Mouse (Mus musculus) CH12.LX (cell line): Measurements from ENCODE around the gene Gamt. TPM values are rescaled to one million over a fixed set of nuclear protein-coding genes. Genes with fewer than 3 reads are reported as not detected.

ENCODE experiments used
- DNase-seq: peaks from one replicate; pipeline ENCODE4 v3.0.0-alpha.2; 2013; ENCODE audit errors: extremely low read depth
- H3K27ac ChIP-seq: 2 replicates; pipeline ENCODE4 v1.5.1; 2012; ENCODE audit warnings: low read depth, mild to moderate bottlenecking, control low read depth, moderate library complexity; ENCODE audit not compliant: insufficient read depth
- H3K27me3 ChIP-seq: replicated peaks from 2 replicates; pipeline ENCODE3; 2012; ENCODE audit warnings: inconsistent platforms
- H3K36me3 ChIP-seq, 2 experiments: replicated peaks in 1 of 2; 2 replicates each; pipeline versions ENCODE3 to v1.6.1; 2012; ENCODE audit warnings: inconsistent platforms in 1 of 2, low read length in 1 of 2, mild to moderate bottlenecking in 1 of 2, mixed read lengths in 1 of 2, moderate library complexity in 1 of 2; ENCODE audit not compliant: control insufficient read depth in 1 of 2, insufficient read depth in 1 of 2
- H3K4me1 ChIP-seq, 2 experiments: 2 replicates each; pipeline ENCODE4 v1.6.1; 2012; ENCODE audit warnings: inconsistent platforms in 1 of 2, moderate library complexity in 1 of 2; ENCODE audit not compliant: insufficient read depth in 2 of 2, control insufficient read depth in 1 of 2
- H3K4me2 ChIP-seq: 2 replicates; pipeline ENCODE4 v1.6.1; 2012; ENCODE audit warnings: low read depth, mild to moderate bottlenecking, control low read depth; ENCODE audit not compliant: poor library complexity, insufficient read depth, severe bottlenecking
- H3K4me3 ChIP-seq, 3 experiments: fragments of 150-350 bp in 1 of 3; sonication (generic) in 1 of 3; replicated peaks in 1 of 3; 2 replicates each; pipeline versions ENCODE3 to v1.5.1; 2011 to 2012; ENCODE audit warnings: low read depth in 2 of 3, low read length in 2 of 3, mild to moderate bottlenecking in 2 of 3, moderate library complexity in 2 of 3, control low read depth in 1 of 3, improper control_type of control experiment in 1 of 3, inconsistent platforms in 1 of 3, mixed read lengths in 1 of 3; ENCODE audit not compliant: poor library complexity in 1 of 3
- H3K79me2 ChIP-seq: replicated peaks from 2 replicates; pipeline ENCODE4 v1.6.1; 2012; ENCODE audit warnings: mild to moderate bottlenecking, moderate library complexity; ENCODE audit not compliant: control insufficient read depth, poor library complexity, insufficient read depth, severe bottlenecking; ENCODE audit errors: extremely low read depth
- H3K9ac ChIP-seq: 2 replicates; pipeline ENCODE4 v1.6.1; 2012; ENCODE audit warnings: low read depth, mild to moderate bottlenecking, control low read depth, moderate library complexity; ENCODE audit not compliant: insufficient read depth
- H3K9me3 ChIP-seq: replicated peaks from 2 replicates; pipeline ENCODE3; 2012; ENCODE audit warnings: low read length, inconsistent platforms, mixed read lengths
- BHLHE40 ChIP-seq: IDR thresholded peaks from 2 replicates; pipeline ENCODE4 v1.6.1; 2011; ENCODE audit warnings: mild to moderate bottlenecking, low read depth, low read length, improper control_type of control experiment
- CHD1 ChIP-seq: IDR thresholded peaks from 2 replicates; pipeline ENCODE4 v1.6.1; 2012; ENCODE audit warnings: low read depth, low read length, improper control_type of control experiment, inconsistent platforms
- CHD2 ChIP-seq: IDR thresholded peaks from 2 replicates; pipeline ENCODE4 v1.6.1; 2011; ENCODE audit warnings: low read length, improper control_type of control experiment
- EP300 ChIP-seq: IDR thresholded peaks from 2 replicates; pipeline ENCODE4 v1.6.1; 2011; ENCODE audit warnings: low read length, improper control_type of control experiment
- ETS1 ChIP-seq: conservative IDR thresholded peaks from 2 replicates; pipeline ENCODE4 v1.6.1; 2012; ENCODE audit warnings: low read depth, mild to moderate bottlenecking, inconsistent platforms, low read length, improper control_type of control experiment, moderate library complexity
- GABPA ChIP-seq: IDR thresholded peaks from 2 replicates; pipeline ENCODE4 v1.6.1; 2012; ENCODE audit warnings: low read depth, low read length, improper control_type of control experiment, inconsistent platforms; ENCODE audit not compliant: insufficient replicate concordance
- IRF4 ChIP-seq: IDR thresholded peaks from 2 replicates; pipeline ENCODE4 v1.6.1; 2014; ENCODE audit warnings: low read depth, mild to moderate bottlenecking, inconsistent platforms, low read length, improper control_type of control experiment
- JUN ChIP-seq: IDR thresholded peaks from 2 replicates; pipeline ENCODE4 v1.6.1; 2011; ENCODE audit warnings: low read depth, mild to moderate bottlenecking, low read length, improper control_type of control experiment, moderate library complexity; ENCODE audit not compliant: insufficient read depth
- JUND ChIP-seq: conservative IDR thresholded peaks from 2 replicates; pipeline ENCODE4 v1.6.1; 2011; ENCODE audit warnings: low read depth, low read length, improper control_type of control experiment
- MAX ChIP-seq: IDR thresholded peaks from 2 replicates; pipeline ENCODE4 v1.6.1; 2011; ENCODE audit warnings: low read length, improper control_type of control experiment
- MEF2A ChIP-seq: IDR thresholded peaks from 2 replicates; pipeline ENCODE4 v1.6.1; 2014; ENCODE audit warnings: low read depth, mild to moderate bottlenecking, inconsistent platforms, low read length, improper control_type of control experiment, borderline replicate concordance
- MXI1 ChIP-seq: IDR thresholded peaks from 2 replicates; pipeline ENCODE4 v1.6.1; 2011; ENCODE audit warnings: mild to moderate bottlenecking, low read depth, low read length, improper control_type of control experiment
- MYC ChIP-seq: IDR thresholded peaks from 2 replicates; pipeline ENCODE4 v1.6.1; 2011; ENCODE audit warnings: low read depth, mild to moderate bottlenecking, improper control_type of control experiment, low read length
- NRF1 ChIP-seq: IDR thresholded peaks from 2 replicates; pipeline ENCODE4 v1.6.1; 2014; ENCODE audit warnings: low read depth, mild to moderate bottlenecking, inconsistent platforms, low read length, improper control_type of control experiment, moderate library complexity
- RAD21 ChIP-seq: IDR thresholded peaks from 2 replicates; pipeline ENCODE4 v1.6.1; 2011; ENCODE audit warnings: low read depth, mild to moderate bottlenecking, low read length, improper control_type of control experiment, moderate library complexity
- RCOR1 ChIP-seq: conservative IDR thresholded peaks from 2 replicates; pipeline ENCODE4 v1.6.1; 2012; ENCODE audit warnings: low read depth, mild to moderate bottlenecking, inconsistent platforms, low read length, improper control_type of control experiment
- SMC3 ChIP-seq: IDR thresholded peaks from 2 replicates; pipeline ENCODE4 v1.6.1; 2011; ENCODE audit warnings: low read depth, low read length, improper control_type of control experiment
- UBTF ChIP-seq: IDR thresholded peaks from 2 replicates; pipeline ENCODE4 v1.6.1; 2012; ENCODE audit warnings: low read depth, mild to moderate bottlenecking, inconsistent platforms, low read length, improper control_type of control experiment, moderate library complexity
- USF1 ChIP-seq: IDR thresholded peaks from 2 replicates; pipeline ENCODE4 v1.6.1; 2014; ENCODE audit warnings: low read depth, mild to moderate bottlenecking, inconsistent platforms, low read length, improper control_type of control experiment
- ZC3H11A ChIP-seq: IDR thresholded peaks from 2 replicates; pipeline ENCODE4 v1.6.1; 2012; ENCODE audit warnings: low read depth, mild to moderate bottlenecking, inconsistent platforms, low read length, improper control_type of control experiment
- ZKSCAN1 ChIP-seq: IDR thresholded peaks from 2 replicates; pipeline ENCODE4 v1.6.1; 2012; ENCODE audit warnings: low read depth, inconsistent platforms, low read length, improper control_type of control experiment, borderline replicate concordance
- ZMIZ1 ChIP-seq: IDR thresholded peaks from 2 replicates; pipeline ENCODE4 v1.6.1; 2012; ENCODE audit warnings: low read depth, mild to moderate bottlenecking, inconsistent platforms, low read length, improper control_type of control experiment
- ZNF384 ChIP-seq: IDR thresholded peaks from 2 replicates; pipeline ENCODE4 v1.6.1; 2012; ENCODE audit warnings: low read depth, low read length, improper control_type of control experiment, inconsistent platforms
- dilution Hi-C: fragments of 300-500 bp; cut with MboI; formaldehyde crosslinking; loops from 2 replicates; pipeline ENCODE4 v1.14.3; 2020; ENCODE audit warnings: low sequenced_read_pairs; ENCODE audit not compliant: extremely low pct_unique_long_range_greater_than_20kb, extremely low pct_ligation_motif_present
- in situ Hi-C: fragments of 300-500 bp; cut with MboI; formaldehyde crosslinking; loops from 3 replicates; pipeline ENCODE4 v1.14.3; 2019; ENCODE audit warnings: low sequenced_read_pairs, low pct_ligation_motif_present, low pct_unique_long_range_greater_than_20kb, mixed read lengths
- polyA plus RNA-seq: library from polyadenylated mRNA; unstranded; fragments of >175 nt; gene quantifications from 2 replicates; pipeline ENCODE4 v1.2.1, GENCODE M21; 2012; ENCODE audit warnings: low read depth; ENCODE audit not compliant: insufficient read length
- total RNA-seq, 2 experiments: library from RNA; depleted of rRNA; stranded (reverse); fragments of 300-350 nt in 1 of 2; fragments of >200 nt in 1 of 2; gene quantifications; 2 replicates each; pipeline ENCODE4 v1.2.3; 2012 to 2014

Gene Gamt
- total and polyA plus RNA-seq, 3 experiments: 0.24 to 0.30 TPM; not detected in 1

GRCm38 (mm10) chr10:80304458-80304857 is 43.6 kb upstream of the Gamt start:
- Histone ChIP-seq H3K4me2 (0 out of 2 replicates have a peak overlapping the region, but pooled peaks have one; percentile 1), H3K9me3 (no peaks in the 10 kb centered on the region), H3K9ac (no peak overlapping the region), H3K4me1 (peaks cover 0 to 9% of the 10 kb centered on the region in 2 experiments; a peak in 3 of 4 replicates), H3K36me3 (no peaks in the 10 kb centered on the region), H3K4me3 (peak overlapping the region in 1 of 3 experiments; percentile 2), H3K27ac (no peak overlapping the region), H3K27me3 (peaks cover 86% of the 10 kb centered on the region), H3K79me2 (no peaks in the 10 kb centered on the region)
- TF ChIP-seq ETS1: no peak
- no peak for TF ChIP-seq IRF4
- no peak for TF ChIP-seq GABPA
- no peak for TF ChIP-seq ZNF384
- no peak for TF ChIP-seq JUN
- no peak for TF ChIP-seq UBTF
- no peak for TF ChIP-seq NRF1
- no peak for TF ChIP-seq RCOR1
- no peak for TF ChIP-seq RAD21
- TF ChIP-seq SMC3: no peak
- TF ChIP-seq ZC3H11A: no peak
- in situ Hi-C loops: no loop called here
- DNase-seq: no peak
- dilution Hi-C loops: no loop called here

GRCm38 (mm10) chr10:80302471-80302881 is 41.7 kb upstream of the Gamt start:
- Histone ChIP-seq H3K27me3 (peaks cover 75% of the 10 kb centered on the region), H3K4me2 (peak overlapping the region; percentile 30; the same call in 1 of the 2 replicates)

More at GRCm38 (mm10) chr10:80302471-80302881, 41.7 kb upstream of the Gamt start:
- Histone ChIP-seq H3K4me3 (no peak overlapping the region), H3K9me3 (no peaks in the 10 kb centered on the region), H3K36me3 (no peaks in the 10 kb centered on the region), H3K9ac (no peak overlapping the region), H3K27ac (no peak overlapping the region)
- no peak for DNase-seq
- TF ChIP-seq MXI1: no peak
- TF ChIP-seq USF1: no peak
- no peak for TF ChIP-seq CHD1
- TF ChIP-seq UBTF: no peak
- TF ChIP-seq MYC: no peak
- TF ChIP-seq ZKSCAN1: no peak
- TF ChIP-seq RAD21: no peak
- TF ChIP-seq ZMIZ1: no peak
- no peak for TF ChIP-seq MAX
- no peak for TF ChIP-seq JUN
- TF ChIP-seq SMC3: no peak
- no peak for TF ChIP-seq CHD2
- no peak for TF ChIP-seq EP300
- no peak for TF ChIP-seq BHLHE40
- TF ChIP-seq MEF2A: no peak
- TF ChIP-seq JUND: no peak
- TF ChIP-seq, all 38 proteins: peak for 0
- in situ Hi-C loops: no loop called here
- Histone ChIP-seq H3K4me1 (peaks cover 0 to 9% of the 10 kb centered on the region in 2 experiments; a peak in 3 of 4 replicates), H3K79me2 (no peaks in the 10 kb centered on the region)
- dilution Hi-C loops: no loop called here
